Comparison of ENCODE assay signal across 7 mouse cellular contexts in the genomic region with DNA sequence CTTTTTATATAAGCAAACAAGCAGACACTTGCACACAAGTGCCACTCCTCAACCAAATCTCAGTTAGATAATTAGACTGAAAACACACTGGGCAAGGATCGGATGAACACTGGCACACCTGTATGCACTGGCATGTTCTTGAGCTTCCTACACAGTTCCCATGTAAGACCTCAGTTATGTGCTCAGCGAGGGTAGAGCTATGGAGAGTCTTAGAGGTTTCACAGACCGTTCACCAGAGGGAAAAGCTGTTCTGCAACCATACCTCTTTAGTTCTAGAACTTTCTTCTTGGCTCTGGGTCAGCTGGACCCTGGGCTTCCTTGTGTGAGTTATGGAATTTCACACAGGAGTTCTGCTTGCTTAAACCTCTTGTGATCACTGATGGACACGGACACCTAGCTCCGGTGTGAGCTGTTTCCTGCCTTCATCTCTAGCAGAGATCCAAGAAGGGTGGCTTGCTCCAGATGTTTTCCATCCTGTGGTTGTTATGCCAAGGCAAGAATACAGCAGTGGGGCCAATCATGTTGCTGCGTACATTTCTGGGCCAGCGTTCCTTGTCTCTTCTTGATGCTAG.
DNase-seq lines count a peak whose midpoint lies in the region; ATAC-seq lines count a peak whose summit lies in the region.

No protein-coding gene starts in this region.

- WGBS in intestine, embryonic 16.5 days, result 49% methylated on average over 7 of the region's 7 CpGs
- 60% methylated on average over 7 of the region's 7 CpGs for WGBS in intestine, embryonic 15.5 days
- WGBS in midbrain, embryonic 12.5 days, result 63% methylated on average over 7 of the region's 7 CpGs
- WGBS in midbrain, embryonic 10.5 days, result 69% methylated on average over 7 of the region's 7 CpGs
- WGBS in forebrain, embryonic 16.5 days, result 51% methylated on average over 7 of the region's 7 CpGs
- WGBS in stomach, embryonic 16.5 days, result 52% methylated on average over 7 of the region's 7 CpGs

- no peak overlapping the region for H3K4me3 ChIP-seq in intestine, embryonic 16.5 days (ENCODE audit: low read length)
- no peak overlapping the region for H3K4me3 ChIP-seq in intestine, embryonic 15.5 days (replicated peaks)
- no peak overlapping the region for H3K4me3 ChIP-seq in midbrain, embryonic 12.5 days
- H3K4me3 ChIP-seq in midbrain, embryonic 10.5 days, result no peak overlapping the region
- no peak overlapping the region for H3K4me3 ChIP-seq in forebrain, embryonic 16.5 days (replicated peaks; ENCODE audit: low read length)
- H3K4me3 ChIP-seq in stomach, embryonic 16.5 days (replicated peaks; ENCODE audit: low read length), result no peak overlapping the region

- H3K27me3 ChIP-seq in intestine, embryonic 16.5 days (replicated peaks; ENCODE audit: control insufficient read depth, insufficient read depth, low read length), result no peaks in the 10 kb centered on the region
- H3K27me3 ChIP-seq in intestine, embryonic 15.5 days (replicated peaks), result no peaks in the 10 kb centered on the region
- peaks cover 24% of the 10 kb centered on the region for H3K27me3 ChIP-seq in midbrain, embryonic 12.5 days
- peaks cover 45% of the 10 kb centered on the region for H3K27me3 ChIP-seq in midbrain, embryonic 10.5 days (ENCODE audit: low read depth, poor library complexity, severe bottlenecking)
- no peaks in the 10 kb centered on the region for H3K27me3 ChIP-seq in forebrain, embryonic 16.5 days (replicated peaks; ENCODE audit: control insufficient read depth, insufficient read depth, low read length)
- H3K27me3 ChIP-seq in stomach, embryonic 16.5 days (ENCODE audit: control insufficient read depth, insufficient read depth, low read length), result no peaks in the 10 kb centered on the region

- no peaks in the 10 kb centered on the region for H3K9me3 ChIP-seq in intestine, embryonic 16.5 days (ENCODE audit: control insufficient read depth, low read length)
- no peaks in the 10 kb centered on the region for H3K9me3 ChIP-seq in intestine, embryonic 15.5 days
- H3K9me3 ChIP-seq in midbrain, embryonic 12.5 days, result no peaks in the 10 kb centered on the region
- H3K9me3 ChIP-seq in midbrain, embryonic 10.5 days (replicated peaks), result no peaks in the 10 kb centered on the region
- H3K9me3 ChIP-seq in forebrain, embryonic 16.5 days (ENCODE audit: control insufficient read depth, low read length), result no peaks in the 10 kb centered on the region
- H3K9me3 ChIP-seq in stomach, embryonic 16.5 days (replicated peaks; ENCODE audit: control insufficient read depth, low read length), result no peaks in the 10 kb centered on the region

- H3K9ac ChIP-seq in intestine, embryonic 16.5 days (ENCODE audit: low read depth, low read length), result no peak overlapping the region
- no peak overlapping the region for H3K9ac ChIP-seq in intestine, embryonic 15.5 days
- no peak overlapping the region for H3K9ac ChIP-seq in midbrain, embryonic 12.5 days (replicated peaks)
- H3K9ac ChIP-seq in forebrain, embryonic 16.5 days (replicated peaks; ENCODE audit: low read depth, low read length), result no peak overlapping the region
- H3K9ac ChIP-seq in stomach, embryonic 16.5 days (ENCODE audit: low read length), result no peak overlapping the region

- H3K4me1 ChIP-seq in intestine, embryonic 16.5 days (ENCODE audit: control insufficient read depth, insufficient read depth, low read length), result peaks cover 15% of the 10 kb centered on the region; the same call in 1 of the 2 replicates
- H3K4me1 ChIP-seq in intestine, embryonic 15.5 days (replicated peaks), result peaks cover 10% of the 10 kb centered on the region; the same call in 1 of the 2 replicates
- peaks cover 9% of the 10 kb centered on the region; the same call in 1 of the 2 replicates for H3K4me1 ChIP-seq in midbrain, embryonic 12.5 days
- H3K4me1 ChIP-seq in midbrain, embryonic 10.5 days, result peaks cover 7% of the 10 kb centered on the region
- peaks cover 13% of the 10 kb centered on the region for H3K4me1 ChIP-seq in forebrain, embryonic 16.5 days (replicated peaks; ENCODE audit: control insufficient read depth, insufficient read depth, low read length)
- peaks cover 3% of the 10 kb centered on the region; the same call in 1 of the 2 replicates for H3K4me1 ChIP-seq in stomach, embryonic 16.5 days (ENCODE audit: control insufficient read depth, insufficient read depth, low read length)

- H3K4me2 ChIP-seq in intestine, embryonic 16.5 days (ENCODE audit: low read depth, low read length), result no peak overlapping the region
- H3K4me2 ChIP-seq in intestine, embryonic 15.5 days (replicated peaks), result no peak overlapping the region
- H3K4me2 ChIP-seq in midbrain, embryonic 12.5 days (replicated peaks), result no peak overlapping the region
- no peak overlapping the region for H3K4me2 ChIP-seq in forebrain, embryonic 16.5 days (ENCODE audit: low read length)
- peak overlapping the region; percentile 29; the same call in 1 of the 2 replicates for H3K4me2 ChIP-seq in stomach, embryonic 16.5 days (ENCODE audit: low read depth, low read length)

- no peaks in the 10 kb centered on the region for H3K36me3 ChIP-seq in intestine, embryonic 16.5 days (ENCODE audit: control insufficient read depth, insufficient read depth, low read length)
- no peaks in the 10 kb centered on the region for H3K36me3 ChIP-seq in intestine, embryonic 15.5 days
- H3K36me3 ChIP-seq in midbrain, embryonic 12.5 days, result no peaks in the 10 kb centered on the region
- no peaks in the 10 kb centered on the region for H3K36me3 ChIP-seq in midbrain, embryonic 10.5 days
- no peaks in the 10 kb centered on the region for H3K36me3 ChIP-seq in forebrain, embryonic 16.5 days (ENCODE audit: control insufficient read depth, insufficient read depth)
- H3K36me3 ChIP-seq in stomach, embryonic 16.5 days (ENCODE audit: control insufficient read depth, insufficient read depth, low read length), result no peaks in the 10 kb centered on the region

- DNase-seq in midbrain, embryonic 10.5 days (ENCODE audit: low spot score), result no peak

- ATAC-seq in intestine, embryonic 16.5 days, result 0 out of 2 replicates have a peak, but pooled peaks have one; percentile 36
- ATAC-seq in intestine, embryonic 15.5 days, result no peak
- peak; percentile 51; the same call in 1 of the 2 replicates for ATAC-seq in midbrain, embryonic 12.5 days (ENCODE audit: low FRiP score, low read depth)
- peak; percentile 56 for ATAC-seq in forebrain, embryonic 16.5 days
- ATAC-seq in stomach, embryonic 16.5 days (ENCODE audit: insufficient read depth, low FRiP score), result no peak
- ATAC-seq in inflammation-experienced regulatory T-cells, adult 6 months, result no peak

- no peak overlapping the region for H3K27ac ChIP-seq in intestine, embryonic 16.5 days (ENCODE audit: low read length)
- no peak overlapping the region for H3K27ac ChIP-seq in intestine, embryonic 15.5 days
- H3K27ac ChIP-seq in midbrain, embryonic 12.5 days (replicated peaks), result 0 out of 2 replicates have a peak overlapping the region, but pooled peaks have one; percentile 20
- H3K27ac ChIP-seq in midbrain, embryonic 10.5 days (replicated peaks), result no peak overlapping the region
- no peak overlapping the region for H3K27ac ChIP-seq in forebrain, embryonic 16.5 days (ENCODE audit: low read length)
- no peak overlapping the region; the same call in 1 of the 2 replicates for H3K27ac ChIP-seq in stomach, embryonic 16.5 days (ENCODE audit: low read length)

Comparison
In these comparisons a context has a peak if more than half of its experiments do, and no peak if none do; other contexts are left out.
1. ATAC-seq: peak in intestine, embryonic 16.5 days (single experiment), midbrain, embryonic 12.5 days (single experiment) and forebrain, embryonic 16.5 days (single experiment); none in intestine, embryonic 15.5 days (single experiment), stomach, embryonic 16.5 days (single experiment) and inflammation-experienced regulatory T-cells, adult 6 months (single experiment).